Mouse (Mus musculus) CH12.LX (cell line): ENCODE data around the gene Snai1. TPM values are rescaled to one million over a fixed set of nuclear protein-coding genes. Genes with fewer than 3 reads are reported as not detected.

Experiments used
- DNase-seq: peaks from one replicate; pipeline ENCODE4 v3.0.0-alpha.2; 2013; ENCODE audit errors: extremely low read depth
- H3K27ac ChIP-seq: 2 replicates; pipeline ENCODE4 v1.5.1; 2012; ENCODE audit warnings: low read depth, mild to moderate bottlenecking, control low read depth, moderate library complexity; ENCODE audit not compliant: insufficient read depth
- H3K27me3 ChIP-seq: replicated peaks from 2 replicates; pipeline ENCODE3; 2012; ENCODE audit warnings: inconsistent platforms
- H3K36me3 ChIP-seq, 2 experiments: replicated peaks in 1 of 2; 2 replicates each; pipeline versions ENCODE3 to v1.6.1; 2012; ENCODE audit warnings: inconsistent platforms in 1 of 2, low read length in 1 of 2, mild to moderate bottlenecking in 1 of 2, mixed read lengths in 1 of 2, moderate library complexity in 1 of 2; ENCODE audit not compliant: control insufficient read depth in 1 of 2, insufficient read depth in 1 of 2
- H3K4me1 ChIP-seq, 2 experiments: 2 replicates each; pipeline ENCODE4 v1.6.1; 2012; ENCODE audit warnings: inconsistent platforms in 1 of 2, moderate library complexity in 1 of 2; ENCODE audit not compliant: insufficient read depth in 2 of 2, control insufficient read depth in 1 of 2
- H3K4me2 ChIP-seq: 2 replicates; pipeline ENCODE4 v1.6.1; 2012; ENCODE audit warnings: low read depth, mild to moderate bottlenecking, control low read depth; ENCODE audit not compliant: poor library complexity, insufficient read depth, severe bottlenecking
- H3K4me3 ChIP-seq, 3 experiments: fragments of 150-350 bp in 1 of 3; sonication (generic) in 1 of 3; replicated peaks in 1 of 3; 2 replicates each; pipeline versions ENCODE3 to v1.5.1; 2011 to 2012; ENCODE audit warnings: low read depth in 2 of 3, low read length in 2 of 3, mild to moderate bottlenecking in 2 of 3, moderate library complexity in 2 of 3, control low read depth in 1 of 3, improper control_type of control experiment in 1 of 3, inconsistent platforms in 1 of 3, mixed read lengths in 1 of 3; ENCODE audit not compliant: poor library complexity in 1 of 3
- H3K79me2 ChIP-seq: replicated peaks from 2 replicates; pipeline ENCODE4 v1.6.1; 2012; ENCODE audit warnings: mild to moderate bottlenecking, moderate library complexity; ENCODE audit not compliant: control insufficient read depth, poor library complexity, insufficient read depth, severe bottlenecking; ENCODE audit errors: extremely low read depth
- H3K9ac ChIP-seq: 2 replicates; pipeline ENCODE4 v1.6.1; 2012; ENCODE audit warnings: low read depth, mild to moderate bottlenecking, control low read depth, moderate library complexity; ENCODE audit not compliant: insufficient read depth
- H3K9me3 ChIP-seq: replicated peaks from 2 replicates; pipeline ENCODE3; 2012; ENCODE audit warnings: low read length, inconsistent platforms, mixed read lengths
- BHLHE40 ChIP-seq: IDR thresholded peaks from 2 replicates; pipeline ENCODE4 v1.6.1; 2011; ENCODE audit warnings: mild to moderate bottlenecking, low read depth, low read length, improper control_type of control experiment
- CHD2 ChIP-seq: IDR thresholded peaks from 2 replicates; pipeline ENCODE4 v1.6.1; 2011; ENCODE audit warnings: low read length, improper control_type of control experiment
- ELF1 ChIP-seq: IDR thresholded peaks from 2 replicates; pipeline ENCODE4 v1.6.1; 2014; ENCODE audit warnings: low read depth, mild to moderate bottlenecking, inconsistent platforms, low read length, improper control_type of control experiment
- EP300 ChIP-seq: IDR thresholded peaks from 2 replicates; pipeline ENCODE4 v1.6.1; 2011; ENCODE audit warnings: low read length, improper control_type of control experiment
- GABPA ChIP-seq: IDR thresholded peaks from 2 replicates; pipeline ENCODE4 v1.6.1; 2012; ENCODE audit warnings: low read depth, low read length, improper control_type of control experiment, inconsistent platforms; ENCODE audit not compliant: insufficient replicate concordance
- IRF4 ChIP-seq: IDR thresholded peaks from 2 replicates; pipeline ENCODE4 v1.6.1; 2014; ENCODE audit warnings: low read depth, mild to moderate bottlenecking, inconsistent platforms, low read length, improper control_type of control experiment
- KAT2A ChIP-seq: IDR thresholded peaks from 2 replicates; pipeline ENCODE4 v1.6.1; 2012; ENCODE audit warnings: low read length, improper control_type of control experiment, inconsistent platforms; ENCODE audit not compliant: insufficient replicate concordance
- MAX ChIP-seq: IDR thresholded peaks from 2 replicates; pipeline ENCODE4 v1.6.1; 2011; ENCODE audit warnings: low read length, improper control_type of control experiment
- MAZ ChIP-seq: IDR thresholded peaks from 2 replicates; pipeline ENCODE4 v1.6.1; 2012; ENCODE audit warnings: low read depth, mild to moderate bottlenecking, inconsistent platforms, low read length, improper control_type of control experiment, moderate library complexity
- MEF2A ChIP-seq: IDR thresholded peaks from 2 replicates; pipeline ENCODE4 v1.6.1; 2014; ENCODE audit warnings: low read depth, mild to moderate bottlenecking, inconsistent platforms, low read length, improper control_type of control experiment, borderline replicate concordance
- NELFE ChIP-seq: IDR thresholded peaks from 2 replicates; pipeline ENCODE4 v1.6.1; 2011; ENCODE audit warnings: low read depth, low read length, improper control_type of control experiment
- NRF1 ChIP-seq: IDR thresholded peaks from 2 replicates; pipeline ENCODE4 v1.6.1; 2014; ENCODE audit warnings: low read depth, mild to moderate bottlenecking, inconsistent platforms, low read length, improper control_type of control experiment, moderate library complexity
- PAX5 ChIP-seq: IDR thresholded peaks from 2 replicates; pipeline ENCODE4 v1.6.1; 2012; ENCODE audit warnings: low read length, inconsistent platforms, mixed read lengths
- SMC3 ChIP-seq: IDR thresholded peaks from 2 replicates; pipeline ENCODE4 v1.6.1; 2011; ENCODE audit warnings: low read depth, low read length, improper control_type of control experiment
- TCF12 ChIP-seq: IDR thresholded peaks from 2 replicates; pipeline ENCODE4 v1.6.1; 2014; ENCODE audit warnings: low read depth, mild to moderate bottlenecking, inconsistent platforms, low read length, improper control_type of control experiment
- ZNF384 ChIP-seq: IDR thresholded peaks from 2 replicates; pipeline ENCODE4 v1.6.1; 2012; ENCODE audit warnings: low read depth, low read length, improper control_type of control experiment, inconsistent platforms
- dilution Hi-C: fragments of 300-500 bp; cut with MboI; formaldehyde crosslinking; loops from 2 replicates; pipeline ENCODE4 v1.14.3; 2020; ENCODE audit warnings: low sequenced_read_pairs; ENCODE audit not compliant: extremely low pct_unique_long_range_greater_than_20kb, extremely low pct_ligation_motif_present
- in situ Hi-C: fragments of 300-500 bp; cut with MboI; formaldehyde crosslinking; loops from 3 replicates; pipeline ENCODE4 v1.14.3; 2019; ENCODE audit warnings: low sequenced_read_pairs, low pct_ligation_motif_present, low pct_unique_long_range_greater_than_20kb, mixed read lengths
- polyA plus RNA-seq: library from polyadenylated mRNA; unstranded; fragments of >175 nt; gene quantifications from 2 replicates; pipeline ENCODE4 v1.2.1, GENCODE M21; 2012; ENCODE audit warnings: low read depth; ENCODE audit not compliant: insufficient read length
- total RNA-seq, 2 experiments: library from RNA; depleted of rRNA; stranded (reverse); fragments of 300-350 nt in 1 of 2; fragments of >200 nt in 1 of 2; gene quantifications; 2 replicates each; pipeline ENCODE4 v1.2.3; 2012 to 2014

Snai1 gene
- total and polyA plus RNA-seq, 3 experiments, result 1.6 to 12.6 (median 3.1) TPM

DNA sequence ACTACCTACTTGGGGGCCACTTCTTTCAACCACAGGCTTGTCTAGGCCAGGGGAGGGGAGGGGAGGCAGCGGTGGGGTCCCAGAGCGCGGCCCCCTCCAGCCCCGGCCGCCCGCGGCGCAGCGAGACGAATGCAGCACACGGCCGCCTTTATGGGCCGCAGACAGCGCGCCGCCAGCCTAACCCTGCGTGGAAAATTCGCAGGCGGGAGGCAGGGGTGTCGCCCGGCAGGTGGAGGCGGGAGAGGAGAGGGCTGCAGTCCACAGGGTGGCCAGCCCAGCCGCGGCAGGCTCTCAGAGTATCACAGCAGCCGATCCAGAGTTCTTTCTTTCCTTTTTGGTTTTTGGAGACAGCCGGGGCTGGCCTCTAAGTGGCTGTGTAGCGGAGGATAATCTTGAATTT, 21.4 kb downstream of the Snai1 start:
- H3K79me2 ChIP-seq, result no peaks in the 10 kb centered on the region
- H3K27me3 ChIP-seq, result no peaks in the 10 kb centered on the region
- no peak overlapping the region for H3K27ac ChIP-seq
- H3K4me3 ChIP-seq, result no peak overlapping the region
- in situ Hi-C loops (no loop called here), dilution Hi-C loops (no loop called here)
- TF ChIP-seq MAX, result no peak
- TF ChIP-seq NRF1, result no peak
- TF ChIP-seq CHD2, result no peak
- DNase-seq, result no peak
- H3K4me2 ChIP-seq, result no peak overlapping the region
- H3K9ac ChIP-seq, result no peak overlapping the region
- peaks cover 26 to 57% of the 10 kb centered on the region in 2 experiments for H3K4me1 ChIP-seq
- H3K36me3 ChIP-seq, result peaks cover 0 to 31% of the 10 kb centered on the region in 2 experiments
- H3K9me3 ChIP-seq, result peaks cover 7% of the 10 kb centered on the region

DNA sequence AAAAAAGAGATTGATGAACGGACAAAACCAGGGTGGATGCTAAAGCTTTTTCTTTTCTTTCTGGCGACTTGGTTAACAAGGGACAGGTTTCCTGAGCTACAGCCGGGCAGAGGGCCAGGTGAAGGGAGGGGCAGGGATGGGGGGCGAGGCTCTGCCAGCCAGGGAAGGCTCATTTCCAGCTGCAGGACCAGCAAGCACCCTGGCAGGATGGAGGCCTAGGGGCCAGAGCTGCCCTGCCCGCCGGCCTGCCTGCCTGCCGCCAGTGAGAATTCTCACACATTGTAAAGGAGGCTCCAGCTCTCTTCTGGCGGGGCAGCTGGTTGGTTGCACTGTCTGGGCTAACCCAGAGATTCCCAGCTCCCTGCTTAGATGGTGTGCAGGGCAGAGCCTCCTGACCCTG, 24.1 kb downstream of the Snai1 start:
- H3K4me2 ChIP-seq, result no peak overlapping the region
- peaks cover 0 to 31% of the 10 kb centered on the region in 2 experiments for H3K36me3 ChIP-seq
- peaks cover 28 to 54% of the 10 kb centered on the region in 2 experiments for H3K4me1 ChIP-seq
- H3K27me3 ChIP-seq, result no peaks in the 10 kb centered on the region
- dilution Hi-C loops, result no loop called here
- H3K4me3 ChIP-seq, result no peak overlapping the region
- H3K9ac ChIP-seq, result no peak overlapping the region
- TF ChIP-seq PAX5 (no peak), ZNF384 (no peak), EP300 (no peak), IRF4 (no peak)
- no peak for DNase-seq
- no peaks in the 10 kb centered on the region for H3K79me2 ChIP-seq
- no peak overlapping the region for H3K27ac ChIP-seq
- in situ Hi-C loops, result no loop called here
- H3K9me3 ChIP-seq, result no peaks in the 10 kb centered on the region

DNA sequence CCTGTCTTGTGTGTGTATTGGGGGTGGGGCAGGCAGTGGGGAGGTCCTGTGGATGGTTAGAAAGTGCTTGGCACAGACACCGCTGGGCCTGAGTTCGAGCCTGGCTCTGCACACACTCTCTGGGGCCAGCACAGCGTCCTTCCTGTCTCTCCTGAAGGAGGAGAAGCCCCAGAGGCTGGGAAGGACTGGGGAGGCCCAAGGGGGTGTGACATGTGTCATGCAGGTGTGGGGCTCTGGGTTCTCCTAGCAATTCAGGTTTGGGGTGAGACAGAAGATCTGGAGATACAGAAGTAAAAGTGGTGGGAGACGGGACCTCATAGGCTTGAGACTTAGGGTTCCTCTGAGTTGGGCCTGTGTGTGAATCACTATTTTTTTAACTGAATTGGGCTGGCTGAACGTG, 25.0 kb downstream of the Snai1 start:
- in situ Hi-C loops (no loop called here), dilution Hi-C loops (no loop called here)
- H3K27me3 ChIP-seq, result no peaks in the 10 kb centered on the region

More for the DNA sequence above, 25.0 kb downstream of the Snai1 start:
- DNase-seq, result no peak
- no peak overlapping the region for H3K4me3 ChIP-seq
- H3K4me1 ChIP-seq, result peaks cover 28 to 53% of the 10 kb centered on the region in 2 experiments
- H3K9ac ChIP-seq, result no peak overlapping the region
- no peaks in the 10 kb centered on the region for H3K79me2 ChIP-seq
- H3K9me3 ChIP-seq, result no peaks in the 10 kb centered on the region
- no peak overlapping the region for H3K4me2 ChIP-seq
- peaks cover 0 to 28% of the 10 kb centered on the region in 2 experiments for H3K36me3 ChIP-seq
- H3K27ac ChIP-seq, result no peak overlapping the region
- TF ChIP-seq MAZ (no peak), SMC3 (no peak), NELFE (no peak), TCF12 (no peak), BHLHE40 (no peak), ELF1 (no peak), MEF2A (no peak), KAT2A (no peak), EP300 (no peak), CHD2 (no peak), GABPA (no peak)
- TF ChIP-seq, all 38 proteins: peak for 0
